Mouse (Mus musculus): Measurements from ENCODE around the gene Zfp3. TPM values are rescaled to one million over a fixed set of nuclear protein-coding genes. Genes with fewer than 3 reads are reported as not detected.
A peak's percentile ranks its signal among the peaks of the same experiment; 100 is the strongest.
"Not testable (repeated sequence)": the region's sequence is repeated elsewhere in the genome, so short reads cannot be mapped to it uniquely, and the experiment has no call there.

The Zfp3 gene
- polyA plus RNA-seq, 1 experiment from 2014 or later, result 14.2 TPM

DNA sequence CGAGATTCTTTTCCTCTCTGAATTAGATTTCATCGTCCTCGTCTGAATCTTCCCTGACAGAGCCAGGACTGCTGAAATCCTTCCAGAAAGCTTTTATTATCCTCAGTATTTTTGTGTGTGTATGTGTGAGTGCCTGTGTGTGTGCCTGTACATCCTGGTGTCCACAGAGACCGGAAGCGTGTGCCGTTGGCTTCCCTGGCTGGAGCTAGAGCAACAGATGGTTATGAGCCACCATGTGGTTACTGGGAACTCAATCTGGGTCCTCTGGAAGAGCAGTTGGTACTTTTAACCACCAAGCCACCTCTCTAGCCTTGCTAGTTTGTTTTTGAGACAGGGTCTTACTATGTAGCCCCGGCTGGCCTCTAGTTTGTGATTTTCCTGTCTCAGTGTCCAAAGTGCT, 21.9 kb upstream of the Zfp3 start:
- 86% methylated on average over 7 of the region's 7 CpGs for WGBS
- no peak overlapping the region for H3K27ac ChIP-seq

GRCm38 (mm10) chr11:70742581-70743459, 21.2 kb upstream of the Zfp3 start:
- Histone ChIP-seq H3K9ac (no peak overlapping the region), H3K27me3 (no peaks in the 10 kb centered on the region), H3K36me3 (no peaks in the 10 kb centered on the region), H3K4me1 (replicated peaks) (peaks cover 3% of the 10 kb centered on the region; the same call in 1 of the 2 replicates), H3K27ac (no peak overlapping the region), H3K9me3 (no peaks in the 10 kb centered on the region), H3K4me3 (no peak overlapping the region), H3K4me2 (no peak overlapping the region)
- no peak for ATAC-seq (ENCODE audit: low FRiP score)
- 76% methylated on average over 12 of the region's 12 CpGs for WGBS

More for the DNA sequence above, 21.9 kb upstream of the Zfp3 start:
- Histone ChIP-seq H3K4me1 (replicated peaks) (peaks cover 3% of the 10 kb centered on the region; the same call in 1 of the 2 replicates), H3K9ac (no peak overlapping the region), H3K4me3 (no peak overlapping the region), H3K9me3 (no peaks in the 10 kb centered on the region), H3K36me3 (no peaks in the 10 kb centered on the region), H3K27me3 (no peaks in the 10 kb centered on the region), H3K4me2 (no peak overlapping the region)
- ATAC-seq (ENCODE audit: low FRiP score), result no peak

DNA sequence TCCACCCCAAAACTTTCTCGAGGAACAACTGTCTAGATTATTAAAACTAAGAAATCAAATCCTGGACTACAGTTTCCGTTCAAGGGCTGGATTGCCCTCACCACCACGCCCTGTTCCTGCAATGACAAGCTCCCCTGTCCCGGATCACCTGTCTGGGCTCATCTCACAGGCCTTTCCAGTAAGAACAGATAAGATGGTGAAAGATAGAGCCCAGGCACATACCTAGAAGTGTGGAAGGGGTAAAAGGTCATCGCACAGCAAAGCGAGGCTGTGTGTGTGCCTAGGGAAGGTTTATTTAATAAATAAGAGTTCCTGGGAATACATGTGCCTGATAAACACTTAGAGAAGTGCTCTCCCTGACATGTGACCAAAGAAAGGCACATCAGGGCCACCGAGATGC, 18.4 kb upstream of the Zfp3 start:
- no peak overlapping the region for H3K27ac ChIP-seq
- ATAC-seq (ENCODE audit: low FRiP score), result no peak
- H3K9me3 ChIP-seq, result no peaks in the 10 kb centered on the region
- no peak overlapping the region for H3K4me2 ChIP-seq
- WGBS, result 90% methylated on average over 7 of the region's 7 CpGs
- H3K4me1 ChIP-seq (replicated peaks), result peaks cover 3% of the 10 kb centered on the region; the same call in 1 of the 2 replicates
- no peak overlapping the region for H3K4me3 ChIP-seq
- H3K36me3 ChIP-seq, result no peaks in the 10 kb centered on the region
- no peaks in the 10 kb centered on the region for H3K27me3 ChIP-seq
- H3K9ac ChIP-seq, result no peak overlapping the region

DNA sequence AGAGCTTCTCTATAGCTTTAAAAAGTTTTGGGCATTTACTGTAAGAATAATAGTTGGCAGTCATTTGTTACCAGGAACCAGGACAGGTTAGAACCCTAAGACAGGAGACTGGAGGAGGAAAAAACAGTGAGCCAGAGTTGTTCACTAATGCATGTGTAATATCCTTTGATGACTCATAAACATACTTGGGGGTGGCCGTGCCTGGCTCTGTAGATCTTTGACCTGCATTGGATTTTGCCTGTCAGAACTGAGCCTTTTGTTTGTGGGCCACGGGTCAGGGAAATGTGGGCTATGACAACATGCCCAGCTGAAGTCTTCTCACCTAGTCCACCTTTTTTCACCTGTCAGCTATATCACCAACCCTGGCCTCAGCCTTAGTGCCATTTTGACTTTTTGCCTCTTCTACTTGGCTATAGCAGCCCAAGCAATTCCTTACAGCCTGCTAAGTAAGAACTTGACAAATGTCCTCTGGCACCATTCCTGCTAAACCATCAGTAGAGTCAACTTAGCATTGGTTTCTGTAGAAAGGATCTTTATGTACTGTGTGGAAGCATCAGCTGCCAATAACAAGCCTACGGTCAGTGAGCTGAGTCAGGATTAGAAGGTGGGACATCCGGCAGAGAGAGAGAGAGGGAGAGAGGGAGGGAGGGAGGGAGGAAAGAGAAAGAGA, 16.0 kb upstream of the Zfp3 start:
- Histone ChIP-seq H3K4me3 (no peak overlapping the region), H3K27ac (no peak overlapping the region), H3K4me2 (no peak overlapping the region), H3K9me3 (no peaks in the 10 kb centered on the region), H3K36me3 (no peaks in the 10 kb centered on the region), H3K27me3 (no peaks in the 10 kb centered on the region), H3K9ac (no peak overlapping the region), H3K4me1 (replicated peaks) (peaks cover 2% of the 10 kb centered on the region; the same call in 1 of the 2 replicates)
- WGBS, result 92% methylated on average over 4 of the region's 4 CpGs
- no peak for ATAC-seq (ENCODE audit: low FRiP score)

DNA sequence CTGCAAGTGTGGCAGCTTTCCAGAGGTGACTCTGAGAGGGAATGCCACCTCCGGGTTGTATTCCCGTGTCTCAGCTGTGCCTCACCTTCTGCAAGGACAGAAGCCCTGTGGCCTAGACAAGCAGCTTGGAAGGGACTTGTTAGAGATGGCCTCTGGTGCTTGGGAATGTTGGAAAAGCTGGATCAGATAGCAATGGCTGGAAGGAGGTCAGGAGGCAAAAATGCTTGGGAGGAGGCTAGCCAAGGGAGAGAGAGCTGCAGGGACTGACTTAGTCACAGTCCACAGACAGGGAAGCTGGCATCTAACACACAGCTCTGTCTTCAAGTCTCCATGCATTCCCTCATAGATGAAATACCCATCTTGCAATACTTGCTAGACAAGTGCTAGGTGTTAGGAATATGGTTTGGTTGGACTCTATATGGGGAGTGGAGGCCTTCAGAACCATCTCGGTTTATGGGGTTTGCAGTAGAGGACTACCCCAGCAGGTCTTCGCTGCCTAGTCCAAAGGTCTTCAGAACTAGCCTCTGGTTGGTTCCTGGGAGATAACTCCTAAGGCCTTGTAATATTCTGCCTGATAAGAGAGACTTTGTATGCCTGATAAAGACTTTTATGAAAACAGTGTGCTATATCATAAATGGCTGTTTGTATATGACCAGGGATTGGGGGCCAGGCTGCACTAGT, 11.5 kb upstream of the Zfp3 start:
- H3K27ac ChIP-seq, result no peak overlapping the region
- peaks cover 6% of the 10 kb centered on the region; the same call in 1 of the 2 replicates for H3K27me3 ChIP-seq
- no peak overlapping the region for H3K4me2 ChIP-seq
- ATAC-seq (ENCODE audit: low FRiP score), result no peak
- H3K4me1 ChIP-seq (replicated peaks), result no peaks in the 10 kb centered on the region
- 90% methylated on average over 4 of the region's 4 CpGs for WGBS
- no peak overlapping the region for H3K4me3 ChIP-seq
- H3K9ac ChIP-seq, result no peak overlapping the region
- no peaks in the 10 kb centered on the region for H3K36me3 ChIP-seq
- H3K9me3 ChIP-seq, result no peaks in the 10 kb centered on the region

- no peaks in the 10 kb centered on the region for H3K36me3 ChIP-seq
- no peak overlapping the region for H3K4me3 ChIP-seq
- H3K9ac ChIP-seq, result no peak overlapping the region
- H3K27me3 ChIP-seq, result peaks cover 6% of the 10 kb centered on the region; the same call in 1 of the 2 replicates
- 93% methylated on average over 10 of the region's 10 CpGs for WGBS
- no peak overlapping the region for H3K4me2 ChIP-seq
- H3K4me1 ChIP-seq (replicated peaks), result no peaks in the 10 kb centered on the region
- no peaks in the 10 kb centered on the region for H3K9me3 ChIP-seq
- no peak overlapping the region for H3K27ac ChIP-seq
- no peak for ATAC-seq (ENCODE audit: low FRiP score)
Measured at GRCm38 (mm10) chr11:70753146-70753545, 10.9 kb upstream of the Zfp3 start.

- no peak for ATAC-seq (ENCODE audit: low FRiP score)
- Histone ChIP-seq H3K9me3 (no peaks in the 10 kb centered on the region), H3K4me1 (replicated peaks) (no peaks in the 10 kb centered on the region), H3K27ac (no peak overlapping the region), H3K4me3 (no peak overlapping the region), H3K27me3 (peaks cover 6% of the 10 kb centered on the region; the same call in 1 of the 2 replicates), H3K4me2 (no peak overlapping the region), H3K9ac (no peak overlapping the region), H3K36me3 (no peaks in the 10 kb centered on the region)
- whole genome bisulfite sequencing, result 64% methylated on average over 4 of the region's 4 CpGs
Measured at GRCm38 (mm10) chr11:70754476-70754875, 9.5 kb upstream of the Zfp3 start.

DNA sequence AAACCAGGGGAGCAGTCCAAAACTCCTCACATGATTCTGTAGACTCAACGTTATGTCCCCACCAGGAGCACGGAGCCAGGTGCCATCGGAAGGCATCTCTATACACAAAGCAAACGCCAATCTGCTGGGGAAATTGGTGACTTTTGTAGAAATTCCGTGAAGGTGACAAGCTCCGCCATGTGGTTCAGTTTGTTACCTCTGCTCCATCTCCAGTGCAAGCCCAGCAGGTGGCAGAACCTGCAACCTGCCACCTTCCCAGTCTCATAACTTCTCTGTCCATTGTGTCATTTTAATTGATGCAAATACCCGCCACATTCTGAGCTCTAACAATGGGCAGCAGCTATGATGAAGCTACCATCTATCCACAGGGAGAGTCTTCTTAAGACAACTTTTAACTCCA, 9.1 kb upstream of the Zfp3 start:
- no peaks in the 10 kb centered on the region for H3K4me1 ChIP-seq (replicated peaks)
- H3K9me3 ChIP-seq, result no peaks in the 10 kb centered on the region
- peaks cover 6% of the 10 kb centered on the region; the same call in 1 of the 2 replicates for H3K27me3 ChIP-seq
- H3K9ac ChIP-seq, result no peak overlapping the region
- H3K4me3 ChIP-seq, result no peak overlapping the region
- 66% methylated on average over 7 of the region's 7 CpGs for WGBS
- H3K27ac ChIP-seq, result no peak overlapping the region
- H3K4me2 ChIP-seq, result no peak overlapping the region
- no peaks in the 10 kb centered on the region for H3K36me3 ChIP-seq
- ATAC-seq (ENCODE audit: low FRiP score), result no peak

GRCm38 (mm10) chr11:70755645-70756044, 8.4 kb upstream of the Zfp3 start:
- Histone ChIP-seq H3K4me2 (no peak overlapping the region), H3K27ac (no peak overlapping the region), H3K27me3 (peaks cover 6% of the 10 kb centered on the region; the same call in 1 of the 2 replicates), H3K9me3 (no peaks in the 10 kb centered on the region), H3K4me3 (no peak overlapping the region), H3K9ac (no peak overlapping the region), H3K36me3 (no peaks in the 10 kb centered on the region), H3K4me1 (replicated peaks) (no peaks in the 10 kb centered on the region)
- WGBS, result 11% methylated on average over 7 of the region's 7 CpGs
- no peak for ATAC-seq (ENCODE audit: low FRiP score)

DNA sequence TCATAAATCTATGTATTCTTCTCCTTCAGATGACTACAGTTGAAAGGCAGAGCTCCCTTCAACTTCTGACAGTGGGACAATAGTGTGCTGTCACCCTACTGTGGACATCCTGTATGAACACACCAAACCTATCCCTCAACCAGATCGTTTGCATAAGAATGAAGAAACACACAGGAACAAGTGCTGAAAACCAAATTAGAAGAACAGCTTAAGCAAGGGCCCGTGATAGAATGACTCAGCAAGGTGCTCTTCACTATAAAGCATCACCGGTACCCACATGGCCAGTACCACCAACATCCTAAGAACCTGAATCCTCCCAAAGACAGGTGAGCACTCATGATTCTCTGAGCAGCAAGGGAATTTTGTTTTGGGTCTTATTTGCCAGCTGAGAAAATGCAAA, 3.6 kb upstream of the Zfp3 start:
- not testable (repeated sequence) for H3K4me3 ChIP-seq; H3K9me3 ChIP-seq; H3K36me3 ChIP-seq; H3K9ac ChIP-seq; H3K4me2 ChIP-seq; H3K27ac ChIP-seq; ATAC-seq (ENCODE audit: low FRiP score); H3K27me3 ChIP-seq
- peaks cover 13% of the 10 kb centered on the region for H3K4me1 ChIP-seq (replicated peaks)
- 63% methylated on average over 3 of the region's 3 CpGs for WGBS

GRCm38 (mm10) chr11:70762641-70763040, 1.4 kb upstream of the Zfp3 start:
- Histone ChIP-seq H3K4me2 (no peak overlapping the region), H3K9ac (no peak overlapping the region), H3K36me3 (peaks cover 3% of the 10 kb centered on the region), H3K4me3 (no peak overlapping the region), H3K4me1 (replicated peaks) (peaks cover 20% of the 10 kb centered on the region), H3K9me3 (no peaks in the 10 kb centered on the region), H3K27ac (no peak overlapping the region), H3K27me3 (no peaks in the 10 kb centered on the region)
- no peak for ATAC-seq (ENCODE audit: low FRiP score)
- 87% methylated on average over 9 of the region's 9 CpGs for WGBS

- ATAC-seq (ENCODE audit: low FRiP score), result peak; percentile 41; the same call in 1 of the 2 replicates
- no peaks in the 10 kb centered on the region for H3K27me3 ChIP-seq
- peak overlapping the region; percentile 83 for H3K9ac ChIP-seq
- peak overlapping the region; percentile 84 for H3K27ac ChIP-seq
- 29% methylated on average over 3 of the region's 3 CpGs for WGBS
- peak overlapping the region; percentile 80 for H3K4me3 ChIP-seq
- H3K9me3 ChIP-seq, result no peaks in the 10 kb centered on the region
- H3K4me1 ChIP-seq (replicated peaks), result peaks cover 20% of the 10 kb centered on the region
- peak overlapping the region; percentile 82 for H3K4me2 ChIP-seq
- H3K36me3 ChIP-seq, result peaks cover 11% of the 10 kb centered on the region
Measured at GRCm38 (mm10) chr11:70763582-70763935, 450 bp upstream of the Zfp3 start.

Measured in hindbrain, embryonic 13.5 days (tissue).